Mouse (Mus musculus) lung, embryonic 14.5 days (tissue): ENCODE measurements around the gene Cep68. TPM values are rescaled to one million over a fixed set of nuclear protein-coding genes. Genes with fewer than 3 reads are reported as not detected.

Experiments used
- ATAC-seq: fragments of 200-750 bp; cut with Nextera tagmentation; 2 replicates; pipeline ENCODE4 v1.8.0; 2017; ENCODE audit warnings: mild to moderate bottlenecking, moderate TSS enrichment, moderate library complexity; ENCODE audit not compliant: insufficient read depth
- DNase-seq: peaks from one replicate; pipeline ENCODE4 v3.0.0-alpha.2; 2015
- H3K27ac ChIP-seq: fragments of 300-500 bp; sonication (generic); 2 replicates; pipeline ENCODE4 v1.5.1; 2014; ENCODE audit warnings: low read depth, mild to moderate bottlenecking, moderate library complexity
- H3K27me3 ChIP-seq: fragments of 300-500 bp; sonication (generic); 2 replicates; pipeline ENCODE4 v1.6.1; 2014; ENCODE audit warnings: low read length, control low read depth; ENCODE audit not compliant: insufficient read depth
- H3K36me3 ChIP-seq: fragments of 300-500 bp; sonication (generic); 2 replicates; pipeline ENCODE4 v1.6.1; 2014; ENCODE audit warnings: control low read depth; ENCODE audit not compliant: insufficient read depth
- H3K4me1 ChIP-seq: fragments of 300-500 bp; sonication (generic); 2 replicates; pipeline ENCODE4 v1.6.1; 2014; ENCODE audit warnings: antibody characterized with exemption, control low read depth; ENCODE audit not compliant: insufficient read depth
- H3K4me2 ChIP-seq: fragments of 300-500 bp; sonication (generic); 2 replicates; pipeline ENCODE4 v1.6.1; 2014; ENCODE audit warnings: mild to moderate bottlenecking
- H3K4me3 ChIP-seq: fragments of 300-500 bp; sonication (generic); 2 replicates; pipeline ENCODE4 v1.5.1; 2014; ENCODE audit warnings: low read depth, low read length
- H3K9ac ChIP-seq: fragments of 300-500 bp; sonication (generic); 2 replicates; pipeline ENCODE4 v1.6.1; 2014
- H3K9me3 ChIP-seq: fragments of 300-500 bp; sonication (generic); 2 replicates; pipeline ENCODE4 v1.6.1; 2016; ENCODE audit warnings: low read depth, low read length, control low read depth
- CTCF ChIP-seq: IDR thresholded peaks from 2 replicates; pipeline ENCODE4 v1.5.1; 2016; ENCODE audit warnings: antibody characterized with exemption, low read depth
- WGBS: fragments of 180-500 bp; shearing (Covaris S2); extraction: QIAGEN DNeasy Blood & Tissue Kit; methylation state at CpG from one replicate; pipeline ENCODE4 v1.1.7; 2014; 5-methylcytosine and 5-hydroxymethylcytosine counted together
- polyA plus RNA-seq: library from polyadenylated mRNA; unstranded; fragments of >200 nt; fragmentation: Nextera tagmentation; extraction: Ambion mirVana; gene quantifications from 2 replicates; pipeline ENCODE4 v1.2.1, GENCODE M21; 2014

Cep68 gene
- polyA plus RNA-seq, 1 experiment from 2014 or later = 46.6 TPM

GRCm38 (mm10) chr11:20217227-20217626 is 32.0 kb downstream of the Cep68 start:
- no peak overlapping the region for H3K4me3 ChIP-seq
- H3K27ac ChIP-seq = no peak overlapping the region
- TF ChIP-seq CTCF = no peak
- H3K4me2 ChIP-seq = no peak overlapping the region
- ATAC-seq = no peak
- 100% methylated on average over 1 of the region's 1 CpGs for WGBS
- no peaks in the 10 kb centered on the region for H3K9me3 ChIP-seq
- H3K36me3 ChIP-seq = peaks cover 65% of the 10 kb centered on the region
- no peaks in the 10 kb centered on the region for H3K27me3 ChIP-seq
- no peak overlapping the region for H3K9ac ChIP-seq
- H3K4me1 ChIP-seq = no peaks in the 10 kb centered on the region
- no peak for DNase-seq

GRCm38 (mm10) chr11:20216415-20216814 is 32.8 kb downstream of the Cep68 start:
- no peak overlapping the region for H3K4me3 ChIP-seq
- ATAC-seq (no peak), DNase-seq (peak; percentile 34)
- peaks cover 60% of the 10 kb centered on the region for H3K36me3 ChIP-seq
- H3K27me3 ChIP-seq = no peaks in the 10 kb centered on the region
- 85% methylated on average over 4 of the region's 4 CpGs for whole genome bisulfite sequencing
- H3K4me1 ChIP-seq = no peaks in the 10 kb centered on the region
- H3K4me2 ChIP-seq = no peak overlapping the region
- no peaks in the 10 kb centered on the region for H3K9me3 ChIP-seq
- no peak overlapping the region for H3K27ac ChIP-seq
- no peak overlapping the region for H3K9ac ChIP-seq
- peak; percentile 32; the same call in 1 of the 2 replicates for TF ChIP-seq CTCF

GRCm38 (mm10) chr11:20214779-20215178 is 34.5 kb downstream of the Cep68 start:
- peaks cover 46% of the 10 kb centered on the region for H3K36me3 ChIP-seq
- no peak for ATAC-seq
- 91% methylated on average over 1 of the region's 1 CpGs for WGBS

DNA sequence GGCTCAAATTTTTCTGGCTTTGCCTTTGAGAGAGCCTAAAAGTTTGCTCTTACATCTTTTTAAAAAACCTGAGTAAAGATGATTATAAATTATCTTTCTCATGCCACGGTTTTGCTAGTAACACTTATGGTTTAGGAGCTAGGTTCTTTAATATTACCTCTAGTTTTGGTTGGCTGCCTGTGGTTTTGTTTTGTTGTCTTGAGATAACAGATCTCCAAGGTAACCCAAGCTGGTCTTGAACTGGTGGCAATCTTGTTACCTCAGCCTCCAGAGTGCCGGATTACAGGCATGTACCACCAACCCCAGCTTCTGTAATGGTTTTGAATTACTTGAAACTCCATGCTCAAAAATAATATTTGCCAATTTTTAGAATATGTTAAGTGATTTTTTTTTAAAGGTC is 37.4 kb downstream of the Cep68 start:
- Histone ChIP-seq H3K4me3 (no peak overlapping the region), H3K27ac (no peak overlapping the region), H3K9me3 (no peaks in the 10 kb centered on the region), H3K27me3 (no peaks in the 10 kb centered on the region), H3K36me3 (peaks cover 23% of the 10 kb centered on the region), H3K4me2 (no peak overlapping the region), H3K4me1 (no peaks in the 10 kb centered on the region), H3K9ac (no peak overlapping the region)
- ATAC-seq (no peak), DNase-seq (no peak)
- WGBS = 69% methylated on average over 2 of the region's 2 CpGs
- TF ChIP-seq CTCF = no peak

More at GRCm38 (mm10) chr11:20214779-20215178, 34.5 kb downstream of the Cep68 start:
- no peaks in the 10 kb centered on the region for H3K27me3 ChIP-seq
- no peak overlapping the region for H3K27ac ChIP-seq
- H3K4me3 ChIP-seq = no peak overlapping the region
- H3K4me2 ChIP-seq = no peak overlapping the region
- DNase-seq = no peak
- no peaks in the 10 kb centered on the region for H3K9me3 ChIP-seq
- peak; percentile 47 for TF ChIP-seq CTCF
- no peaks in the 10 kb centered on the region for H3K4me1 ChIP-seq
- H3K9ac ChIP-seq = no peak overlapping the region

DNA sequence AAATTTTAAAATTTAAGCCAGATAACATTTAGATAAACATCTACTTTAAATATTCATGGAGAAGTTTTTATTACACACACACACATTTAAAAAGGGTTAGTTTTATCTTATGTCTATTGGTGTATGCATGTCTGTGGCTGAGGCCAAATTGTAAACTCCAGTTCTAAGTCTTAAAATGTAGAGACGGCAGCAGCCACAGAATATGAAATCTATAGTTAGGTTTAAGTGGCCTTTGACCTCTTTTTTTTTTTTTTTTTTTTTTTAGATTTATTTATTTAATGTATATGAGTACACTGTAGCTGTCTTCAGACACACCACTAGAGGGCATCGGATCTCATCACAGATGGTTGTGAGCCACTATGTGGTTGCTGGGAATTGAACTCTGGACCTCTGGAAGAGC is 41.6 kb downstream of the Cep68 start:
- Histone ChIP-seq H3K4me3 (no peak overlapping the region), H3K27me3 (no peaks in the 10 kb centered on the region), H3K4me2 (no peak overlapping the region), H3K9me3 (no peaks in the 10 kb centered on the region), H3K36me3 (0 out of 2 replicates have a peak, but pooled peaks cover 5% of the 10 kb centered on the region), H3K4me1 (peaks cover 11% of the 10 kb centered on the region), H3K27ac (no peak overlapping the region), H3K9ac (no peak overlapping the region)
- DNase-seq = no peak
- ATAC-seq = no peak
- 65% methylated on average over 2 of the region's 2 CpGs for WGBS
- no peak for TF ChIP-seq CTCF

GRCm38 (mm10) chr11:20206626-20207223 is 42.5 kb downstream of the Cep68 start:
- ATAC-seq (no peak), DNase-seq (no peak)
- Histone ChIP-seq H3K9ac (no peak overlapping the region), H3K4me2 (no peak overlapping the region), H3K9me3 (no peaks in the 10 kb centered on the region), H3K4me3 (no peak overlapping the region), H3K27me3 (no peaks in the 10 kb centered on the region), H3K27ac (no peak overlapping the region), H3K36me3 (0 out of 2 replicates have a peak, but pooled peaks cover 5% of the 10 kb centered on the region), H3K4me1 (peaks cover 12% of the 10 kb centered on the region)
- 44% methylated on average over 2 of the region's 2 CpGs for WGBS
- TF ChIP-seq CTCF = no peak

- Histone ChIP-seq H3K4me2 (no peak overlapping the region), H3K27ac (no peak overlapping the region), H3K9me3 (no peaks in the 10 kb centered on the region), H3K27me3 (no peaks in the 10 kb centered on the region), H3K4me3 (no peak overlapping the region), H3K4me1 (peaks cover 12% of the 10 kb centered on the region), H3K36me3 (0 out of 2 replicates have a peak, but pooled peaks cover 5% of the 10 kb centered on the region), H3K9ac (no peak overlapping the region)
- no peak for ATAC-seq
- WGBS = 49% methylated on average over 4 of the region's 4 CpGs
- TF ChIP-seq CTCF = no peak
- no peak for DNase-seq
Measured at GRCm38 (mm10) chr11:20205538-20205937, 43.7 kb downstream of the Cep68 start.
